Mouse (Mus musculus) cortical plate, adult 2 months (tissue): ENCODE results near the gene Kpna4. TPM values are rescaled to one million over a fixed set of nuclear protein-coding genes. Genes with fewer than 3 reads are reported as not detected.

Experiments used
- H3K27ac ChIP-seq: fragments of 200-500 bp; 2 replicates; pipeline ENCODE4 v1.5.1; 2012; ENCODE audit warnings: low read length, control low read depth, inconsistent platforms; ENCODE audit not compliant: insufficient read depth
- H3K4me1 ChIP-seq: fragments of 200-500 bp; 2 replicates; pipeline ENCODE4 v1.6.1; 2011; ENCODE audit warnings: low read length; ENCODE audit not compliant: control insufficient read depth, insufficient read depth
- H3K4me3 ChIP-seq: fragments of 200-500 bp; 2 replicates; pipeline ENCODE4 v1.5.1; 2011; ENCODE audit warnings: mild to moderate bottlenecking, low read length, control low read depth; ENCODE audit not compliant: insufficient read depth
- CTCF ChIP-seq: fragments of 200-500 bp; IDR thresholded peaks from 2 replicates; pipeline ENCODE4 v1.5.1; 2011; ENCODE audit warnings: mild to moderate bottlenecking, control low read depth, low read length; ENCODE audit not compliant: insufficient read depth; ENCODE audit errors: extremely low read depth
- POLR2A ChIP-seq: fragments of 200-500 bp; IDR thresholded peaks from 2 replicates; pipeline ENCODE4 v1.6.1; 2011; ENCODE audit warnings: mild to moderate bottlenecking, low read length, control low read depth; ENCODE audit not compliant: insufficient read depth; ENCODE audit errors: extremely low read depth
- polyA plus RNA-seq: library from polyadenylated mRNA; depleted of rRNA; stranded (reverse); fragments of >200 nt; gene quantifications from 2 replicates; pipeline ENCODE4 v1.2.3, GENCODE M21; 2012; rRNA removed

The Kpna4 gene
- 31.3 TPM in 2 replicates for polyA plus RNA-seq

GRCm38 (mm10) chr3:69126509-69127345 is at the start of gene Kpna4:
Gene Kpna4 (minus strand): TSS chr3:69127113.
- H3K4me3 ChIP-seq, result peak within 1 kb of the TSS; percentile 47
- peak within 1 kb of the TSS; percentile 95 for H3K27ac ChIP-seq
- TF ChIP-seq POLR2A (peak; percentile 37), CTCF (no peak)
- H3K4me1 ChIP-seq, result no peaks in the 10 kb centered on the region; the same call in 1 of the 2 replicates

- Histone ChIP-seq H3K27ac (no peak overlapping the region), H3K4me1 (no peaks in the 10 kb centered on the region), H3K4me3 (no peak overlapping the region)
- TF ChIP-seq POLR2A (no peak), CTCF (no peak)
These were observed 48.3 kb upstream of the Kpna4 start for GRCm38 (mm10) chr3:69175229-69175628.

GRCm38 (mm10) chr3:69171123-69171522 is 44.2 kb upstream of the Kpna4 start:
- Histone ChIP-seq H3K27ac (no peak overlapping the region), H3K4me3 (no peak overlapping the region), H3K4me1 (no peaks in the 10 kb centered on the region)
- no peak for TF ChIP-seq CTCF
- TF ChIP-seq POLR2A, result no peak

GRCm38 (mm10) chr3:69169796-69170195 is 42.9 kb upstream of the Kpna4 start:
- H3K27ac ChIP-seq, result no peak overlapping the region
- no peaks in the 10 kb centered on the region for H3K4me1 ChIP-seq
- TF ChIP-seq CTCF, result no peak
- TF ChIP-seq POLR2A, result no peak
- H3K4me3 ChIP-seq, result no peak overlapping the region

- TF ChIP-seq CTCF (no peak), POLR2A (no peak)
These were observed 41.8 kb upstream of the Kpna4 start for GRCm38 (mm10) chr3:69168724-69169123.

GRCm38 (mm10) chr3:69163057-69163456 is 36.1 kb upstream of the Kpna4 start:
- no peak overlapping the region for H3K4me3 ChIP-seq
- no peak overlapping the region for H3K27ac ChIP-seq
- no peak for TF ChIP-seq CTCF
- no peak for TF ChIP-seq POLR2A
- no peaks in the 10 kb centered on the region for H3K4me1 ChIP-seq

More at GRCm38 (mm10) chr3:69168724-69169123, 41.8 kb upstream of the Kpna4 start:
- Histone ChIP-seq H3K4me3 (no peak overlapping the region), H3K4me1 (no peaks in the 10 kb centered on the region), H3K27ac (no peak overlapping the region)

GRCm38 (mm10) chr3:69160429-69160828 is 33.5 kb upstream of the Kpna4 start:
- Histone ChIP-seq H3K4me3 (no peak overlapping the region), H3K27ac (no peak overlapping the region), H3K4me1 (no peaks in the 10 kb centered on the region)
- TF ChIP-seq CTCF, result no peak
- TF ChIP-seq POLR2A, result no peak

GRCm38 (mm10) chr3:69159501-69159900 is 32.6 kb upstream of the Kpna4 start:
- no peak for TF ChIP-seq CTCF
- no peak for TF ChIP-seq POLR2A
- Histone ChIP-seq H3K4me1 (no peaks in the 10 kb centered on the region), H3K4me3 (no peak overlapping the region), H3K27ac (no peak overlapping the region)

GRCm38 (mm10) chr3:69157886-69158285 is 31.0 kb upstream of the Kpna4 start:
- no peak overlapping the region for H3K27ac ChIP-seq
- TF ChIP-seq POLR2A (no peak), CTCF (no peak)

GRCm38 (mm10) chr3:69156484-69156883 is 29.6 kb upstream of the Kpna4 start:
- H3K4me1 ChIP-seq, result no peaks in the 10 kb centered on the region
- H3K4me3 ChIP-seq, result no peak overlapping the region
- TF ChIP-seq CTCF, result no peak
- no peak for TF ChIP-seq POLR2A
- H3K27ac ChIP-seq, result no peak overlapping the region; the same call in 1 of the 2 replicates

More at GRCm38 (mm10) chr3:69157886-69158285, 31.0 kb upstream of the Kpna4 start:
- Histone ChIP-seq H3K4me3 (no peak overlapping the region), H3K4me1 (no peaks in the 10 kb centered on the region)
